Mouse (Mus musculus): ENCODE measurements at regions not wholly inside any gene's neighbourhood (a gene's known extent, or its start where the extent isn't known, plus 50 kb on each side); places are given as distances from the start of the nearest gene placed in this dataset.

GRCm38 (mm10) chr15:60694746-60695145 is 158.8 kb downstream of the Fam84b start:
- TF ChIP-seq POLR2A (IDR thresholded peaks at IDR 0.05; ENCODE audit: borderline replicate concordance, control insufficient read depth, low read depth, low read length) (no peak), CTCF (IDR thresholded peaks at IDR 0.05; ENCODE audit: control insufficient read depth, insufficient read depth, low read length) (no peak)

Data from bone marrow, adult 2 months (tissue).